Mouse (Mus musculus): Measurements from ENCODE around the gene Lrrc36.

DNA sequence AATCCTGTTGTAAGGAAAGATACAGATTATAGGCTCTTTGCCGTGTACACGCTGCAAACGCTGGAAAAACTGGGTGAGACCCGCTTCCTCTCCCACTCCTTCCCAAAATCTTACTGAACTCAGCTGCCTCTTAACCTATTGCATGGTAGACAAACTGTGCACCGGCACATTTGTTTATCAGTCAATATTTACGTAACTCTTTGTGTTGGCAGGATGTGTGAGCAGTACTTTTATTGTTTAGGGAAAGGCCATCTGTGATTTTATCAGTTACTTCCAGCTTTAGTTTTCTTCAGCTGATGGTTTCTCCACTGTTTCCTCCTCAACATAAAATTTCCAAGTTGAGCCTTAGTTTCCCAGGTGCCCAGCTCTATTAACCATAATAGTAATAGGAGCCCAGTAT is 13.5 kb downstream of the Lrrc36 start:
- no peak for TF ChIP-seq CTCF (IDR thresholded peaks at IDR 0.05; ENCODE audit: low read depth)
- TF ChIP-seq EP300 (IDR thresholded peaks at IDR 0.05; ENCODE audit: low read depth) = no peak

Measured in heart, postnatal 0 days (tissue).